Mouse (Mus musculus): ENCODE results near the gene Mrpl48. TPM values are rescaled to one million over a fixed set of nuclear protein-coding genes. Genes with fewer than 3 reads are reported as not detected.
"Not testable (repeated sequence)": the region's sequence is repeated elsewhere in the genome, so short reads cannot be mapped to it uniquely, and the experiment has no call there.

Mrpl48 gene
- polyA plus RNA-seq, 2 experiments, result 42.0 to 79.6 TPM

DNA sequence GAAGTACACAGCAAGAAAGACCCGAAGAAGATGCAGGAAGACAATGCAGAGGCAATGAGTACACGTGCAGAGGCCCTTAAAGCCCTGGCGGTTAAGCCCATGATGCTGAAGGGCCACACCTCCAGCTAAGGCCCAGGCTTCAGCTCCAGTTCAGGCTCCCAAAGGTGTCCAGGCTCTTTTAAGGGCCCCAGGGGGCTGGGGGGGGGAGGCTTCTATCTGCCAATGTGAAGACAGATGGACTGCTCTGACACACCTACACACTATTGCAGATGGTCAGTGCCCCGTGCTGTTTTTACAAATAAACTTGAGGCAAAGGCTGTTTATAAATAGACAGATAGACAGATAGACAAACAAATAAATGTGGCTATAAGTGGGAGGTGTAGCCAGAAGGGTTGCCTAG, 36.0 kb downstream of the Mrpl48 start:
- Histone ChIP-seq H3K9ac (ENCODE audit: low read depth, low read length, severe bottlenecking) (no peak overlapping the region), H3K4me2 (replicated peaks; ENCODE audit: low read depth, low read length, severe bottlenecking) (no peak overlapping the region), H3K9me3 (ENCODE audit: control insufficient read depth, low read length) (no peaks in the 10 kb centered on the region), H3K4me3 (replicated peaks; ENCODE audit: low read length) (no peak overlapping the region), H3K27ac (replicated peaks; ENCODE audit: low read depth, low read length) (no peak overlapping the region), H3K4me1 (ENCODE audit: control insufficient read depth, insufficient read depth, low read length) (no peaks in the 10 kb centered on the region), H3K36me3 (ENCODE audit: control insufficient read depth, insufficient read depth, low read length) (no peaks in the 10 kb centered on the region; the same call in 1 of the 2 replicates), H3K27me3 (ENCODE audit: control insufficient read depth, insufficient read depth, low read length) (no peaks in the 10 kb centered on the region)
- no peak for TF ChIP-seq POLR2A (IDR thresholded peaks at IDR 0.05; ENCODE audit: borderline replicate concordance, extremely low read depth, insufficient read depth, insufficient read length)
- 79% methylated on average over 4 of the region's 4 CpGs for WGBS
- DNase-seq (ENCODE audit: low spot score), result no peak
- no peak for ATAC-seq (ENCODE audit: low FRiP score, low read depth)

GRCm38 (mm10) chr7:100570930-100571715, 37.0 kb downstream of the Mrpl48 start:
- H3K27ac ChIP-seq (replicated peaks; ENCODE audit: low read depth, low read length), result no peak overlapping the region
- no peaks in the 10 kb centered on the region for H3K4me1 ChIP-seq (ENCODE audit: control insufficient read depth, insufficient read depth, low read length)
- ATAC-seq (ENCODE audit: low FRiP score, low read depth) (no peak), DNase-seq (ENCODE audit: low spot score) (no peak)
- H3K36me3 ChIP-seq (ENCODE audit: control insufficient read depth, insufficient read depth, low read length), result peaks cover 2% of the 10 kb centered on the region
- H3K27me3 ChIP-seq (ENCODE audit: control insufficient read depth, insufficient read depth, low read length), result no peaks in the 10 kb centered on the region
- no peak overlapping the region for H3K4me3 ChIP-seq (replicated peaks; ENCODE audit: low read length)
- TF ChIP-seq POLR2A (IDR thresholded peaks at IDR 0.05; ENCODE audit: borderline replicate concordance, extremely low read depth, insufficient read depth, insufficient read length), result no peak
- no peak overlapping the region for H3K4me2 ChIP-seq (replicated peaks; ENCODE audit: low read depth, low read length, severe bottlenecking)
- WGBS, result 86% methylated on average over 3 of the region's 3 CpGs
- H3K9ac ChIP-seq (ENCODE audit: low read depth, low read length, severe bottlenecking), result no peak overlapping the region
- H3K9me3 ChIP-seq (ENCODE audit: control insufficient read depth, low read length), result no peaks in the 10 kb centered on the region

GRCm38 (mm10) chr7:100569907-100570306, 38.2 kb downstream of the Mrpl48 start:
- H3K4me2 ChIP-seq (replicated peaks; ENCODE audit: low read depth, low read length, severe bottlenecking), result no peak overlapping the region
- DNase-seq (ENCODE audit: low spot score) (no peak), ATAC-seq (ENCODE audit: low FRiP score, low read depth) (no peak)
- no peak for TF ChIP-seq POLR2A (IDR thresholded peaks at IDR 0.05; ENCODE audit: borderline replicate concordance, extremely low read depth, insufficient read depth, insufficient read length)
- no peaks in the 10 kb centered on the region for H3K4me1 ChIP-seq (ENCODE audit: control insufficient read depth, insufficient read depth, low read length)
- no peaks in the 10 kb centered on the region for H3K27me3 ChIP-seq (ENCODE audit: control insufficient read depth, insufficient read depth, low read length)
- H3K4me3 ChIP-seq (replicated peaks; ENCODE audit: low read length), result no peak overlapping the region
- H3K36me3 ChIP-seq (ENCODE audit: control insufficient read depth, insufficient read depth, low read length), result peaks cover 2% of the 10 kb centered on the region
- no peaks in the 10 kb centered on the region for H3K9me3 ChIP-seq (ENCODE audit: control insufficient read depth, low read length)
- H3K9ac ChIP-seq (ENCODE audit: low read depth, low read length, severe bottlenecking), result no peak overlapping the region
- no peak overlapping the region for H3K27ac ChIP-seq (replicated peaks; ENCODE audit: low read depth, low read length)

GRCm38 (mm10) chr7:100567238-100567637, 40.9 kb downstream of the Mrpl48 start:
- H3K4me2 ChIP-seq (replicated peaks; ENCODE audit: low read depth, low read length, severe bottlenecking); H3K9ac ChIP-seq (ENCODE audit: low read depth, low read length, severe bottlenecking); H3K27ac ChIP-seq (replicated peaks; ENCODE audit: low read depth, low read length); H3K27me3 ChIP-seq (ENCODE audit: control insufficient read depth, insufficient read depth, low read length); H3K4me3 ChIP-seq (replicated peaks; ENCODE audit: low read length); DNase-seq (ENCODE audit: low spot score); H3K4me1 ChIP-seq (ENCODE audit: control insufficient read depth, insufficient read depth, low read length); ATAC-seq (ENCODE audit: low FRiP score, low read depth); H3K9me3 ChIP-seq (ENCODE audit: control insufficient read depth, low read length); H3K36me3 ChIP-seq (ENCODE audit: control insufficient read depth, insufficient read depth, low read length): not testable (repeated sequence)
- 83% methylated on average over 5 of the region's 5 CpGs for WGBS

DNA sequence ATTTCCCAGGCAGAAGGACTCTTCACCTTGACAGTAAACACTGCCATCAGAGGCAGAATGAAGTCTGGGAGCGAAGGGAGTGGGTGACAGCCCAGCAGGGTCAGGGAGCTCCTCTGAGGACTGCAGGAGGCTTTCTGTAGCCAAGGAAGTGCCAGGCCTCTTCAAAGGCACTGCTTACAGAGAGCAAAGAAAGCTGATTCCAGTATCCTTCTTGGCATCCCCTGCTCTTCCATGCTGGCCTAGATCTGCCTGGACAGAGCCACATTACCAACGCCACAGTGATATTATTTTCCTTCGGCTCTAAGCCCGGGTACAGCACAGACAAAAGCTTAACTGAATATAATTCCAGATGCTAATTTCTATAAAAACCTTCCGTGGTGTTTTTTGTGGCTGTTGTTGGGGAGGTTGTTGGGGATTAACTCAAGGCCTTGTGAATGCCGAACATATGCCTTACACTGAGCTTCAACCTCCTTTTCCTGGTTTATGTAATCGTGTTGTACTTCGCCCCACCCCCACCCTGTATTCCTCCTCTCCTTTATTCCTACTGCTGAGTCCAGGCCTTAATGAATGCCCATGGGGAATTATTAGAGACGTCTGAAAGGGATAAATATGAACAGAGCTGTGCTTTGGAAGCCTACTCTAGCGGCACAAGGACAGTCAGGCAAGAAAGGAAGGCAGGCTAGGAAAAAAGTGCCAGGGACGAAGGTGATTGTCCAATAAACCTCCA, 46.1 kb downstream of the Mrpl48 start:
- DNase-seq (ENCODE audit: low spot score), result no peak
- H3K27ac ChIP-seq (replicated peaks; ENCODE audit: low read depth, low read length), result no peak overlapping the region

More for the DNA sequence above, 46.1 kb downstream of the Mrpl48 start:
- Histone ChIP-seq H3K4me2 (replicated peaks; ENCODE audit: low read depth, low read length, severe bottlenecking) (no peak overlapping the region), H3K9ac (ENCODE audit: low read depth, low read length, severe bottlenecking) (0 out of 2 replicates have a peak overlapping the region, but pooled peaks have one; percentile 12), H3K4me1 (ENCODE audit: control insufficient read depth, insufficient read depth, low read length) (no peaks in the 10 kb centered on the region), H3K36me3 (ENCODE audit: control insufficient read depth, insufficient read depth, low read length) (peaks cover 8% of the 10 kb centered on the region), H3K9me3 (ENCODE audit: control insufficient read depth, low read length) (no peaks in the 10 kb centered on the region), H3K4me3 (replicated peaks; ENCODE audit: low read length) (no peak overlapping the region), H3K27me3 (ENCODE audit: control insufficient read depth, insufficient read depth, low read length) (no peaks in the 10 kb centered on the region)
- TF ChIP-seq POLR2A (IDR thresholded peaks at IDR 0.05; ENCODE audit: borderline replicate concordance, extremely low read depth, insufficient read depth, insufficient read length), result no peak
- WGBS, result 59% methylated on average over 11 of the region's 11 CpGs
- no peak for ATAC-seq (ENCODE audit: low FRiP score, low read depth)

All from limb, embryonic 14.5 days (tissue).